Mouse (Mus musculus) ES-E14 (cell line): ENCODE results near the gene Ift20. TPM values are rescaled to one million over a fixed set of nuclear protein-coding genes. Genes with fewer than 3 reads are reported as not detected.
A peak's percentile ranks its signal among the peaks of the same experiment; 100 is the strongest.

Experiments
- DNase-seq: peaks from one replicate; pipeline ENCODE4 v3.0.0-alpha.2; 2013; ENCODE audit warnings: low read depth, low spot score
- H3K27ac ChIP-seq: 2 replicates; pipeline ENCODE4 v1.5.1; 2012; ENCODE audit warnings: low read depth, mild to moderate bottlenecking, low read length, moderate library complexity, mixed read lengths; ENCODE audit not compliant: poor library complexity, insufficient read depth, severe bottlenecking
- H3K36me3 ChIP-seq: 2 replicates; pipeline ENCODE4 v1.6.1; 2012; ENCODE audit warnings: mild to moderate bottlenecking, low read length, moderate library complexity, mixed read lengths; ENCODE audit not compliant: control insufficient read depth, poor library complexity, insufficient read depth, severe bottlenecking
- H3K4me1 ChIP-seq, 2 experiments: fragments of 150-350 bp in 1 of 2; sonication (generic) in 1 of 2; 2 replicates each; pipeline ENCODE4 v1.6.1; 2012; ENCODE audit warnings: low read length in 2 of 2, mild to moderate bottlenecking in 1 of 2, mixed read lengths in 1 of 2; ENCODE audit not compliant: control insufficient read depth in 2 of 2, insufficient read depth in 2 of 2, poor library complexity in 1 of 2
- H3K4me3 ChIP-seq, 2 experiments: fragments of 150-350 bp in 1 of 2; sonication (generic) in 1 of 2; 2 replicates each; pipeline ENCODE4 v1.5.1; 2012; ENCODE audit warnings: low read length in 2 of 2, low read depth in 1 of 2, mild to moderate bottlenecking in 1 of 2, mixed read lengths in 1 of 2; ENCODE audit not compliant: insufficient read depth in 1 of 2, poor library complexity in 1 of 2, severe bottlenecking in 1 of 2
- H3K9ac ChIP-seq: 2 replicates; pipeline ENCODE4 v1.6.1; 2012; ENCODE audit warnings: low read depth, mild to moderate bottlenecking, low read length, mixed read lengths; ENCODE audit not compliant: poor library complexity, insufficient read depth, severe bottlenecking
- H3K9me3 ChIP-seq: fragments of 150-350 bp; sonication (generic); 2 replicates; pipeline ENCODE4 v1.6.1; 2012; ENCODE audit warnings: low read depth, mild to moderate bottlenecking, low read length; ENCODE audit not compliant: control insufficient read depth, insufficient read depth
- CHD2 ChIP-seq: IDR thresholded peaks from 2 replicates; pipeline ENCODE4 v1.6.1; 2014; ENCODE audit warnings: mild to moderate bottlenecking, low read depth, low read length, inconsistent platforms
- HCFC1 ChIP-seq: IDR thresholded peaks from 2 replicates; pipeline ENCODE4 v1.6.1; 2012; ENCODE audit warnings: low read length, inconsistent platforms, borderline replicate concordance; ENCODE audit not compliant: insufficient read depth
- MAFK ChIP-seq: IDR thresholded peaks from 2 replicates; pipeline ENCODE4 v1.6.1; 2014; ENCODE audit warnings: mild to moderate bottlenecking, low read depth, low read length, inconsistent platforms; ENCODE audit not compliant: insufficient read depth
- ZC3H11A ChIP-seq: IDR thresholded peaks from 2 replicates; pipeline ENCODE4 v1.6.1; 2012; ENCODE audit warnings: low read depth, mild to moderate bottlenecking, inconsistent platforms, low read length, borderline replicate concordance
- ZNF384 ChIP-seq: IDR thresholded peaks from 2 replicates; pipeline ENCODE4 v1.6.1; 2012; ENCODE audit warnings: low read depth, low read length, inconsistent platforms
- in situ Hi-C, 2 experiments: fragments of 600-800 bp; cut with MboI; formaldehyde crosslinking; loops; one replicate each; pipeline ENCODE4 v1.15.1; 2025; ENCODE audit warnings: low sequenced_read_pairs in 2 of 2, inconsistent platforms in 1 of 2; ENCODE audit not compliant: unreplicated experiment in 2 of 2
- total RNA-seq: library from RNA; depleted of rRNA; stranded (reverse); fragments of 300-350 nt; gene quantifications from 2 replicates; pipeline ENCODE4 v1.2.3, GENCODE M21; 2012

The Ift20 gene
- total RNA-seq, 1 experiment: 59.2 TPM

DNA sequence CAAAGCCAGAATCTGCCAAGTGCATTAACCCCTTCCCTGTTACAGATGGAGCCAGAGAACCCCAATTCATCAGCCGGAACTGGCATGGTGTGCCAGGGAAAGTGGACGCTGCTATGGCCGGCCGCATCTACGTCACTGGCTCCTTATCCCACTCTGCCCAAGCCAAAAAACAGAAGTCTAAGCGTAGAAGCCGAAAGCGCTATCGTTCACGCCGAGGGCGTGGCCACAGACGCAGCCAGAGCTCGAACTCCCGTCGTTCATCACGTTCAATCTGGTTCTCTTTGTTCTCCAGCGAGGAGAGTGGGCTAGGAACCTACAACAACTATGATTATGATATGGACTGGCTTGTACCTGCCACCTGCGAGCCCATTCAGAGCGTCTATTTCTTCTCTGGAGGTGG lies 34.6 kb upstream of the Ift20 start:
- Histone ChIP-seq H3K9ac (no peak overlapping the region), H3K4me3 (no peak overlapping the region), H3K27ac (no peak overlapping the region), H3K36me3 (peaks cover 4% of the 10 kb centered on the region), H3K9me3 (no peaks in the 10 kb centered on the region), H3K4me1 (peaks cover 0 to 2% of the 10 kb centered on the region in 2 experiments; a peak in 1 of 4 replicates)
- TF ChIP-seq MAFK (no peak), ZC3H11A (no peak), ZNF384 (no peak), HCFC1 (no peak), CHD2 (no peak)
- DNase-seq: no peak
- in situ Hi-C loops: no loop called here

DNA sequence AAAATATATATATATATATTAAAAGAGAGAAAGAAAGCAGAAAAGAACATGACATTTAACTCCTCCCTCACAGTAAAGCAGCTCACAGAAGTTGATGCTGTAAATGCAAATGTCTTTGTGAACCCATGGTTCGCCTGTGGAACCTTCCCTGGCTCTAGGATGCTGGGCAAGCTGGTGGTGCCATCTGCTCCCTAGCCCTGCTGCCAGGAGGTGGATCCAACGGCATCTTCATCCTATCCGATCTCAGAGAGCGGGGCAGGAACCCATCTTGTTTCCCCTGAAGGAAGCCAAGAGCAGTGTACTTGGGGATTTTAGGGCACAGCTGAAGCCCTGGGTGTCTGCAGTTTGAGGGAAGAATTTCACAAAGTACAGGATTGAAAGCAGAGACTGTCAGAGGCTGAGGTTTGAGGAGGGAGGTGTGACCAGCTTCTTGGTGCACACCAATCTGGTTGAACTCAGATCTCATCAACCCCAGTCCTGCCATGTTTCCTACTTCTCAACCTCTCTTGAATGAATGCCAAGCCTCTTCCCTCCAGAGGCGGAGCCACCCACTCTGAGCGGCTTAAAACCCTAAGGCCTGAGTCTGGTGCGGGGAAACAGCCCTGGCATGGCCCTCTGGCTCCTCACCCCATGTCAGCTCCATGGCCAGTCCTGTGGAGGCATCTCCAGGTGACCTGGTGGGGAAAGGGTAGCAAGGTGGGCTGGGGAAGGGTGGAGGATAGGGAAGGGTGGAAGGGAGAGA lies 33.1 kb upstream of the Ift20 start, which contains the start of gene Sebox:
Gene Sebox, plus strand, starts transcription at position 539 of the 742 bp plus-strand sequence.
- in situ Hi-C loops: no loop called here
- DNase-seq: no peak
- H3K9ac ChIP-seq: no peak within 1 kb of the TSS

GRCm38 (mm10) chr11:78505430-78505829 lies 30.7 kb upstream of the Ift20 start:
- DNase-seq: no peak
- in situ Hi-C loops: no loop called here
- no peaks in the 10 kb centered on the region for H3K4me1 ChIP-seq
- H3K36me3 ChIP-seq: peaks cover 28% of the 10 kb centered on the region
- H3K4me3 ChIP-seq: no peak overlapping the region
- no peaks in the 10 kb centered on the region for H3K9me3 ChIP-seq
- no peak overlapping the region for H3K27ac ChIP-seq
- no peak overlapping the region for H3K9ac ChIP-seq
- TF ChIP-seq HCFC1 (no peak), CHD2 (no peak), MAFK (no peak), ZC3H11A (no peak), ZNF384 (no peak)

More for the DNA sequence above, 33.1 kb upstream of the Ift20 start, which contains the start of gene Sebox:
- Histone ChIP-seq H3K4me3 (no peak within 1 kb of the TSS), H3K27ac (no peak within 1 kb of the TSS), H3K9me3 (no peaks in the 10 kb centered on the region), H3K4me1 (no peaks in the 10 kb centered on the region), H3K36me3 (peaks cover 13% of the 10 kb centered on the region)
- TF ChIP-seq ZC3H11A (no peak), ZNF384 (no peak), CHD2 (no peak), MAFK (no peak), HCFC1 (no peak)

DNA sequence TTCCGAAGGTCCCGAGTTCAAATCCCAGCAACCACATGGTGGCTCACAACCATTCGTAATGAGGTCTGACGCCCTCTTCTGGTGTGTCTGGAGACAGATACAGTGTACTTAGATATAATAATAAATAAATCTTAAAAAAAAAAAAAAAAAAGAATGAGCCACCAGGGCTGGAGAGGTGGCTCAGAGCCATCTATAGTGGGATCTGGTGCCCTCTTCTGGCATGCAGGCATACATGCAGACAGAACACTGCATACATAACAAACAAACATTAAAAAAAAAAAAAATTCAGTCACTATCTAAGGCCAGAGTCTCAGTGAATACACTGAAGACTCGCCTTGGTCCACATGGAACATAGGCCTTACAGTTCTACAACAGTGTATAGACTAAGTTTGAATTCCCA lies 27.0 kb upstream of the Ift20 start:
- in situ Hi-C loops: no loop called here
- Histone ChIP-seq H3K4me1 (peaks cover 0 to 6% of the 10 kb centered on the region in 2 experiments; a peak in 2 of 4 replicates), H3K36me3 (peaks cover 28% of the 10 kb centered on the region), H3K27ac (no peak overlapping the region), H3K9ac (no peak overlapping the region), H3K4me3 (no peak overlapping the region), H3K9me3 (no peaks in the 10 kb centered on the region)
- TF ChIP-seq ZNF384: peak; percentile 92
- no peak for TF ChIP-seq HCFC1
- no peak for DNase-seq
